Mouse (Mus musculus) E14TG2a.4 (cell line): Measurements from ENCODE around the gene Tssk2.

Experiments
- CTCF ChIP-seq: conservative IDR thresholded peaks from 2 replicates; pipeline ENCODE4 v1.5.1; 2014; ENCODE audit warnings: low read length
- NANOG ChIP-seq: IDR thresholded peaks from 2 replicates; pipeline ENCODE4 v1.6.1; 2014; ENCODE audit warnings: borderline replicate concordance, low read length, mixed read lengths
- POU5F1 ChIP-seq: IDR thresholded peaks from 2 replicates; pipeline ENCODE4 v1.6.1; 2014; ENCODE audit warnings: low read length, borderline replicate concordance

- no peak for TF ChIP-seq POU5F1
- no peak for TF ChIP-seq CTCF
- TF ChIP-seq NANOG, result no peak
These were observed 33.1 kb upstream of the Tssk2 start for GRCm38 (mm10) chr16:17865293-17865692.
